Mouse (Mus musculus) thymus, adult 2 months (tissue): ENCODE measurements around the gene Dytn.

Source experiments
- CTCF ChIP-seq: fragments of 200-500 bp; IDR thresholded peaks from 2 replicates; pipeline ENCODE4 v1.5.1; 2012; ENCODE audit warnings: mild to moderate bottlenecking, control low read depth, low read length, moderate library complexity, borderline replicate concordance; ENCODE audit not compliant: control insufficient read depth, poor library complexity, insufficient read depth; ENCODE audit errors: extremely low read depth
- POLR2A ChIP-seq: fragments of 200-500 bp; IDR thresholded peaks from 2 replicates; pipeline ENCODE4 v1.6.1; 2012; ENCODE audit warnings: mild to moderate bottlenecking, low read length, control low read depth, moderate library complexity; ENCODE audit not compliant: control insufficient read depth, poor library complexity, insufficient read depth; ENCODE audit errors: extremely low read depth

GRCm38 (mm10) chr1:63658016-63658415, 28.7 kb downstream of the Dytn start:
- TF ChIP-seq CTCF (no peak), POLR2A (no peak)
